Mouse (Mus musculus) left cerebral cortex, postnatal 25 days (tissue): ENCODE measurements around the gene Cntn4. TPM values are rescaled to one million over a fixed set of nuclear protein-coding genes. Genes with fewer than 3 reads are reported as not detected.
A peak's percentile ranks its signal among the peaks of the same experiment; 100 is the strongest.

Experiments used
- DNase-seq, 2 experiments: peaks; one replicate each; pipeline ENCODE4 v3.0.0; 2022; ENCODE audit warnings: low spot score in 2 of 2, mixed read lengths in 1 of 2
- intact Hi-C: fragments of 180-260 bp; cut with DNase I; formaldehyde crosslinking; loops from one replicate; pipeline ENCODE4 v1.15.1; 2025
- total RNA-seq, 2 experiments: library from RNA; stranded (reverse); gene quantifications; 2 replicates each; pipeline ENCODE4 v1.2.3; 2021

Cntn4 gene
- total RNA-seq, 2 experiments from 2014 or later: 48.1 to 59.1 TPM

- intact Hi-C loops: no loop called here
- no peak for DNase-seq
Measured at GRCm38 (mm10) chr6:106565316-106565715, 887.9 kb downstream of the Cntn4 start.

- intact Hi-C loops: no loop called here
- DNase-seq: no peak
Measured at GRCm38 (mm10) chr6:106565769-106566459, 888.5 kb downstream of the Cntn4 start.

GRCm38 (mm10) chr6:106566929-106567621 lies 889.6 kb downstream of the Cntn4 start:
- no peak for DNase-seq
- intact Hi-C loops: no loop called here

GRCm38 (mm10) chr6:106580124-106580523 lies 902.7 kb downstream of the Cntn4 start:
- intact Hi-C loops: no loop called here
- peak; percentile 9 to 20 for DNase-seq

GRCm38 (mm10) chr6:106593756-106594155 lies 916.3 kb downstream of the Cntn4 start:
- no peak for DNase-seq
- intact Hi-C loops: no loop called here

- intact Hi-C loops: no loop called here
- peak in 1 of 2 experiments; percentile 75 for DNase-seq
Measured at GRCm38 (mm10) chr6:106617081-106617480, 939.6 kb downstream of the Cntn4 start.

GRCm38 (mm10) chr6:106621188-106621749 lies 943.8 kb downstream of the Cntn4 start:
- DNase-seq: no peak

GRCm38 (mm10) chr6:106643026-106643425 lies 965.6 kb downstream of the Cntn4 start:
- DNase-seq: peak; percentile 11 to 39
- intact Hi-C loops: loop anchor here (10.0 kb wide), 1 partner anchor 968 kb away; the partner anchor contains the start of gene Cntn4

More at GRCm38 (mm10) chr6:106621188-106621749, 943.8 kb downstream of the Cntn4 start:
- intact Hi-C loops: no loop called here

GRCm38 (mm10) chr6:106645496-106646211 lies 968.2 kb downstream of the Cntn4 start:
- intact Hi-C loops: loop anchor here (10.0 kb wide), 1 partner anchor 971 kb away; the partner anchor contains the start of gene Cntn4

GRCm38 (mm10) chr6:106646945-106647344 lies 969.5 kb downstream of the Cntn4 start:
- no peak for DNase-seq
- intact Hi-C loops: loop anchor here (10.0 kb wide), 1 partner anchor 972 kb away; the partner anchor contains the start of gene Cntn4

More at GRCm38 (mm10) chr6:106645496-106646211, 968.2 kb downstream of the Cntn4 start:
- peak; percentile 56 to 84 for DNase-seq

GRCm38 (mm10) chr6:106663780-106664651 lies 986.6 kb downstream of the Cntn4 start:
- intact Hi-C loops: no loop called here
- peak in 1 of 2 experiments; percentile 26 for DNase-seq

- no peak for DNase-seq
- intact Hi-C loops: no loop called here
Measured at GRCm38 (mm10) chr6:106675581-106675980, 998.1 kb downstream of the Cntn4 start.

- DNase-seq: no peak
- intact Hi-C loops: no loop called here
Measured at GRCm38 (mm10) chr6:106701931-106702330, 1024.5 kb downstream of the Cntn4 start.

GRCm38 (mm10) chr6:106705506-106706035 lies 1028.1 kb downstream of the Cntn4 start:
- intact Hi-C loops: no loop called here

GRCm38 (mm10) chr6:106725642-106726041 lies 1048.2 kb downstream of the Cntn4 start:
- intact Hi-C loops: no loop called here
- no peak for DNase-seq

More at GRCm38 (mm10) chr6:106705506-106706035, 1028.1 kb downstream of the Cntn4 start:
- no peak for DNase-seq

GRCm38 (mm10) chr6:106726078-106726477 lies 1048.6 kb downstream of the Cntn4 start:
- DNase-seq: no peak
- intact Hi-C loops: no loop called here

GRCm38 (mm10) chr6:106727703-106728102 lies 1050.2 kb downstream of the Cntn4 start:
- intact Hi-C loops: no loop called here

GRCm38 (mm10) chr6:106729682-106730314 lies 1052.3 kb downstream of the Cntn4 start:
- intact Hi-C loops: no loop called here
- no peak for DNase-seq

More at GRCm38 (mm10) chr6:106727703-106728102, 1050.2 kb downstream of the Cntn4 start:
- no peak for DNase-seq
